ENCODE assay signal across 2 mouse cellular contexts in the genomic region with DNA sequence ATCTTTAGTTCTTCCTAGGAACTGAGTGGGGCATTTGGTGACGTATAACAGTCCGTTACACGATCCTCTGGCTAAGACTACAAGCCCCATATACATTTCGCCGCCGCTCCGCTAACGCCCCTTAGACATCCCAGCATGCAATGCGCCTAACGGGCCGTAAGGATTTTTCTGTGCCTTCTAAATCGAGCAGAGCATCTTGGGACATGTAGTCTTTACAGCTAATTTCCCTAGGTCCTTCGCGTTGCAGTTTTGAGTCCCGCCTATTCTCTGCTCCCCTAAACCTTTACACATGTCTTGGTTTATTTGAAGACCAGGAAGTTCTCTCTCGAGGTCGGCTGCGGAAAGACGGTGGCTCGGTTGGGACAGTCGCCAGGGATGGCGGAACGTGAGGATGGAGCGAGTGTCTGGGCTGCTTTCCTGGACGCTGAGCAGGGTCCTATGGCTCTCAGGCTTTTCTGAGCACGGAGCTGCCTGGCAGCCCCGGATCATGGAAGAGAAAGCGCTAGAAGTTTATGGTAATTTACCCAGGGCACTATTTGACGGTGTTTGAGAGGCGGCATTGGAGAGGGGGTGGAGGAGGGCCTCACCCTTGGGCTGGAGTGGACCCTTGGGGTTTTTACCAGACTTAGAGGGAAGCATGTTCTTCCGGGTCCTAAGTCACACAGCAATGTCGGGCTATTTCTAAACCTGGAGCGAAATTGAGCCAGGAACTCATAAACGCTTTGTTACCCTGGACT.
TF ChIP-seq lines count a peak whose summit lies in the region.

A gene (minus strand): TSS at position 132 of the 737 bp plus-strand sequence.
A gene (plus strand): TSS at position 156 of the 737 bp plus-strand sequence.

TF ChIP-seq in C2C12, 6 proteins besides CTCF, POLR2A, EP300 and RAD21 (continued from another document):
- TF ChIP-seq MYOG (IDR thresholded peaks at IDR 0.05; ENCODE audit: control insufficient read depth, extremely low read depth, insufficient read length) (no peak), MAX (IDR thresholded peaks at IDR 0.05) (peak; percentile 98)
TF ChIP-seq in C2C12: peak in this region for 1.

TF ChIP-seq in myocyte, 11 proteins besides CTCF, POLR2A, EP300 and RAD21 (continued from another document):
- TF ChIP-seq MYOG (IDR thresholded peaks at IDR 0.05; ENCODE audit: control insufficient read depth in 1 of 3, insufficient read depth in 1 of 3, insufficient read length in 2 of 3, low read depth in 2 of 3) (no peak), USF1 (IDR thresholded peaks at IDR 0.05; ENCODE audit: low read depth) (no peak), CEBPB (IDR thresholded peaks at IDR 0.05; ENCODE audit: insufficient read depth, poor library complexity, severe bottlenecking) (no peak), MAX (IDR thresholded peaks at IDR 0.05; ENCODE audit: low read depth) (peak; percentile 89)
